Mouse (Mus musculus): ENCODE results near the gene Trappc6a. TPM values are rescaled to one million over a fixed set of nuclear protein-coding genes. Genes with fewer than 3 reads are reported as not detected.

Gene Trappc6a
- polyA plus RNA-seq, 1 experiment from 2014 or later: 113 TPM

DNA sequence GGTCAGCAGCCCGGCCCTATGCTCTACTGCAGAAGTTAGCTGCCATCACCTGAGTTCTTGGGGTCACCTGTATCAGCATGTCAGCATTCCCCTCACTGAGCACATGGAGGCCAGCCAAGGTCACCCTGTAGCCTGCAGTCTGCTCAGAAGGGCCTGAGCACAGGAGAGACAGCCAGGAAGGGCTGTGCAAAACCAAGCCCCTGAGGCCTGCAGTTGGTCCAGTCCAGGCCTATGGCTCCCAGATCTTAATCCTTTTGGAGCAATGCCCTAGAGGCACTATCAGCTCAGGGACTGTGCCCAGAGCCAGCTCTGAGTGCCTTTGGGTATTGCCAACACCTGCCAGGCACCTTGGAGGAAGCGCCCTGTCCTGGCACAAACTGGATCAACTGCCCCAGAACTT is 48.9 kb downstream of the Trappc6a start:
- H3K27me3 ChIP-seq (replicated peaks; ENCODE audit: control insufficient read depth, insufficient read depth, low read length): no peaks in the 10 kb centered on the region
- no peak overlapping the region for H3K4me3 ChIP-seq (ENCODE audit: low read depth, low read length)
- no peak overlapping the region for H3K27ac ChIP-seq (ENCODE audit: low read depth)
- DNase-seq (ENCODE audit: low spot score) (no peak), ATAC-seq (replicated peaks; ENCODE audit: low FRiP score, low TSS enrichment, low read depth) (no peak)
- WGBS: 98% methylated on average over 2 of the region's 2 CpGs
- H3K9ac ChIP-seq (ENCODE audit: low read length): no peak overlapping the region
- H3K36me3 ChIP-seq (ENCODE audit: control insufficient read depth, insufficient read depth, low read length): peaks cover 32% of the 10 kb centered on the region
- H3K9me3 ChIP-seq (ENCODE audit: control insufficient read depth, low read length): no peaks in the 10 kb centered on the region
- H3K4me1 ChIP-seq (replicated peaks; ENCODE audit: control insufficient read depth, insufficient read depth, low read length): peaks cover 29% of the 10 kb centered on the region
- H3K4me2 ChIP-seq (ENCODE audit: low read length): no peak overlapping the region

DNA sequence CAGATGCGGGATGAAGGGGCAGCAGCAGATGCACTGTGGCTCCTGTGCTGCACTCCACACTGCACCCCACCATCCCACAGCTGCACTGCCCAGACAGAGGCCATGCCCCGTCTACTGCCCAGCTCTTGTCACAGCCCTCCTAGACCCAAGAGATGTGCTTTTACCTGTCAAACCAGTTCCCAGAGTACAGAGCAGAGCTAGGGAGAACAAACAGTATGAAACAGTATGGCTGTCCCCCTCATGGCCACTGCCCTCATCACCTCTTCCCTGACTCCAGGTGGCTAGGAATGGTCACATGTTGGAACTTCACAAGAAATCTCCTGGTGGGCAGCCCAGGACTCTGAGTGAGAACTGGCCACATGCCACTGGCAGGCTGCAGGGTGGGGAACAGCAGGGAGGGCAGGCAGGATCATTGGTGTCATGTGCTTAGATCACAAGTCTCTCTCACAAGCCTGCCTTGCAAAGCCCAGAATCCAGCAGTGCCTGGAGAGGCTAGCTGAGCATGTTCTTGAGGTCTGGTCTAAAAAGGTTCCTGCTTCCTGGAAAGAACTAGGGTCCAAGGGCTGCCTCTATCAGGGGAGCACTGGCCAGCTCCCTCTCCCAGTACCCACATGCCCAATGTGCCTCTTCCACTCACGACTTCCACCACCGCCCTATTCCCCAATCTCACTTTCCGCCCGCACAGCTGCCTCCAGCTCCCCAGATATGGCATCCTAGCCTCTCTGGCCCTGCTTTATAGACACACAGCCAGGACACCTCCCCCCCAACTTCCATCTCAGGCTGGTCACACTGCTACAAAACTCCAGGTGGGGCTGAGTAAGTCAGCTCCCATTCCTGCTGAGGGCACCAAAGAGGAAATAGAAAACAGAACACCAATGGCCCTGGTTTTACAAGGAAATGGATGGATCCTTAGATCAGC is 50.0 kb downstream of the Trappc6a start:
- DNase-seq (ENCODE audit: low spot score) (no peak), ATAC-seq (replicated peaks; ENCODE audit: low FRiP score, low TSS enrichment, low read depth) (no peak)
- Histone ChIP-seq H3K27ac (ENCODE audit: low read depth) (no peak overlapping the region), H3K36me3 (ENCODE audit: control insufficient read depth, insufficient read depth, low read length) (peaks cover 22% of the 10 kb centered on the region), H3K27me3 (replicated peaks; ENCODE audit: control insufficient read depth, insufficient read depth, low read length) (no peaks in the 10 kb centered on the region), H3K9me3 (ENCODE audit: control insufficient read depth, low read length) (no peaks in the 10 kb centered on the region), H3K4me2 (ENCODE audit: low read length) (no peak overlapping the region), H3K4me3 (ENCODE audit: low read depth, low read length) (no peak overlapping the region), H3K4me1 (replicated peaks; ENCODE audit: control insufficient read depth, insufficient read depth, low read length) (peaks cover 27% of the 10 kb centered on the region), H3K9ac (ENCODE audit: low read length) (no peak overlapping the region)
- WGBS: 91% methylated on average over 6 of the region's 6 CpGs

DNA sequence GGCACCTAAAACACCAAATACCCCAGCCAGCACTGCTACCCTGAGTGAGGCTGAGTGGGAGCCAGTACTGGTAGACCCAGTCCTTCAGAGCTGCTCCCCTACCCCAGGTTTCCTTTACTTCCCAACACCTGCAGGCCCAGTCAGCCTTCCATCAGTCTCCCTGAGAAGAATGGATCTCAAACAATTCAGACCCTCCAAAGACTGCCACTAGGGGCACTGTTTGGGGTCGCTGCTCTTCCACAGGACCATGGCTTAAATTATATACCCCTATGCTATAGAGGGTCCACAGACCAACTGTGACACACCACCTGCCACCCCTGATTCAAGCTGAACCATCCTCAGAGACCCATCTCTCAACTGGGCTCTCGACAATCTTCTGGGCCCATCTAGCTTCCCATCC is 50.8 kb downstream of the Trappc6a start:
- Histone ChIP-seq H3K27me3 (replicated peaks; ENCODE audit: control insufficient read depth, insufficient read depth, low read length) (no peaks in the 10 kb centered on the region), H3K9ac (ENCODE audit: low read length) (no peak overlapping the region), H3K4me3 (ENCODE audit: low read depth, low read length) (no peak overlapping the region), H3K27ac (ENCODE audit: low read depth) (no peak overlapping the region), H3K9me3 (ENCODE audit: control insufficient read depth, low read length) (no peaks in the 10 kb centered on the region), H3K36me3 (ENCODE audit: control insufficient read depth, insufficient read depth, low read length) (peaks cover 18% of the 10 kb centered on the region), H3K4me1 (replicated peaks; ENCODE audit: control insufficient read depth, insufficient read depth, low read length) (peaks cover 30% of the 10 kb centered on the region), H3K4me2 (ENCODE audit: low read length) (no peak overlapping the region)
- ATAC-seq (replicated peaks; ENCODE audit: low FRiP score, low TSS enrichment, low read depth) (no peak), DNase-seq (ENCODE audit: low spot score) (no peak)
- 41% methylated on average over 2 of the region's 2 CpGs for WGBS

DNA sequence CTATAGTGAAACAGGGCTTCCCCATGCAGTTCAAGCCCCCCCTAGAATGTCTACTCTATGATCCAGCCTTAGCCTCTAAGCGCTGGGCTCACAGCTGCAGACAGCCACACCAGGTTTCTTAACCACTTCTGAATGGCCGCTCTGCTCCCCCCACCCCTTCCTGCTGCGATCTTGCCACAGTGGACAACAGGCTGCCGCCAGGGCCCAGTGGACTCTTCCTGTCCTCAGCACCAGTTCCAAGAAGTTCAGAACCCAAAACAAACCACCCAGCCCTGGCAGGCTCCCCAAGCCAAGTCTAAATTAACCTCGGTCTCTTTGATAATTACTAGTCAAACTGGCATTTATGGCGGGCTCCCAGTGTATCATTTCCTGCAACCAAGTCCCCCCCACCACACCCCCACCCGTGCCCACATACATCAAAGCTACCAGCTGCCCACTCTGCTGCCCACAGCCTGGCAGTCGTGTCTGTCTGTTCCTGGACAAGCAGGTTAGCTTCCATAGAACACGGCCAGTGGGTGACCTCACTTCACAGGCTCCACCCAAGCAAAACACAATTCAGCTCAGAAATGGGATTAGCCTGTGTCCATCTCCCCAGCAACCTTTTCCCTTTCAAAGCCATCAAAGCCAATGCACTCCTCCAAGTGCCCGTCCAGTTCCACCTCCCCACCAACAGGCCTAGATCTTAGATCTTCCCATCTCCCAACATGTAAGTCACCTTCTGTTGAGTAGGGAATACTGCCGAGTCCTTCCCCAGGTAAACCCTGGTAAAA is 52.5 kb downstream of the Trappc6a start:
- Histone ChIP-seq H3K9me3 (ENCODE audit: control insufficient read depth, low read length) (peaks cover 6% of the 10 kb centered on the region; the same call in 1 of the 2 replicates), H3K27ac (ENCODE audit: low read depth) (0 out of 2 replicates have a peak overlapping the region, but pooled peaks have one; percentile 40), H3K4me1 (replicated peaks; ENCODE audit: control insufficient read depth, insufficient read depth, low read length) (peaks cover 30% of the 10 kb centered on the region), H3K4me2 (ENCODE audit: low read length) (peak overlapping the region; percentile 98), H3K9ac (ENCODE audit: low read length) (peak overlapping the region; percentile 92), H3K4me3 (ENCODE audit: low read depth, low read length) (peak overlapping the region; percentile 85), H3K27me3 (replicated peaks; ENCODE audit: control insufficient read depth, insufficient read depth, low read length) (no peaks in the 10 kb centered on the region), H3K36me3 (ENCODE audit: control insufficient read depth, insufficient read depth, low read length) (peaks cover 23% of the 10 kb centered on the region)
- DNase-seq (ENCODE audit: low spot score): no peak
- no peak for ATAC-seq (replicated peaks; ENCODE audit: low FRiP score, low TSS enrichment, low read depth)
- WGBS: 23% methylated on average over 11 of the region's 11 CpGs

DNA sequence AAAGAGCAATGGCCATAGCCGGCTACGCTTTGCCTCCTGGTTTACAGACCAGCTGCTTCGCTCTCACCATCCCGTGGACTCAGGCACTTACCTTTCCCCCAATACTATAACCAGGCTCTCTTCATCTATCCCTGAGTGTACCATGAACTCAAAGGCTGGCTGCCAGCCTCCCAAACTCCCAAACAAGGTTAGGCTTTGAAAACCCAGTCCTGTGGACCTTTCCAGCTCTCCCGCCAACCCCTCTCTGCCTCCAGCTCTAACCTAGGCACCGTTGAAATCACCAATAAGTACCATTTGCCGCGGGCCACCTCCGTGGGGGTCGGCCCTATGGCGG is 53.2 kb downstream of the Trappc6a start:
- H3K4me2 ChIP-seq (ENCODE audit: low read length): peak overlapping the region; percentile 98
- H3K4me1 ChIP-seq (replicated peaks; ENCODE audit: control insufficient read depth, insufficient read depth, low read length): peaks cover 30% of the 10 kb centered on the region
- peak overlapping the region; percentile 92 for H3K9ac ChIP-seq (ENCODE audit: low read length)
- no peaks in the 10 kb centered on the region for H3K27me3 ChIP-seq (replicated peaks; ENCODE audit: control insufficient read depth, insufficient read depth, low read length)
- ATAC-seq (replicated peaks; ENCODE audit: low FRiP score, low TSS enrichment, low read depth) (no peak), DNase-seq (ENCODE audit: low spot score) (no peak)
- peaks cover 22% of the 10 kb centered on the region for H3K36me3 ChIP-seq (ENCODE audit: control insufficient read depth, insufficient read depth, low read length)
- peaks cover 6% of the 10 kb centered on the region; the same call in 1 of the 2 replicates for H3K9me3 ChIP-seq (ENCODE audit: control insufficient read depth, low read length)
- under 1% methylated on average over 11 of the region's 11 CpGs for WGBS
- peak overlapping the region; percentile 89 for H3K27ac ChIP-seq (ENCODE audit: low read depth)
- H3K4me3 ChIP-seq (ENCODE audit: low read depth, low read length): peak overlapping the region; percentile 85

DNA sequence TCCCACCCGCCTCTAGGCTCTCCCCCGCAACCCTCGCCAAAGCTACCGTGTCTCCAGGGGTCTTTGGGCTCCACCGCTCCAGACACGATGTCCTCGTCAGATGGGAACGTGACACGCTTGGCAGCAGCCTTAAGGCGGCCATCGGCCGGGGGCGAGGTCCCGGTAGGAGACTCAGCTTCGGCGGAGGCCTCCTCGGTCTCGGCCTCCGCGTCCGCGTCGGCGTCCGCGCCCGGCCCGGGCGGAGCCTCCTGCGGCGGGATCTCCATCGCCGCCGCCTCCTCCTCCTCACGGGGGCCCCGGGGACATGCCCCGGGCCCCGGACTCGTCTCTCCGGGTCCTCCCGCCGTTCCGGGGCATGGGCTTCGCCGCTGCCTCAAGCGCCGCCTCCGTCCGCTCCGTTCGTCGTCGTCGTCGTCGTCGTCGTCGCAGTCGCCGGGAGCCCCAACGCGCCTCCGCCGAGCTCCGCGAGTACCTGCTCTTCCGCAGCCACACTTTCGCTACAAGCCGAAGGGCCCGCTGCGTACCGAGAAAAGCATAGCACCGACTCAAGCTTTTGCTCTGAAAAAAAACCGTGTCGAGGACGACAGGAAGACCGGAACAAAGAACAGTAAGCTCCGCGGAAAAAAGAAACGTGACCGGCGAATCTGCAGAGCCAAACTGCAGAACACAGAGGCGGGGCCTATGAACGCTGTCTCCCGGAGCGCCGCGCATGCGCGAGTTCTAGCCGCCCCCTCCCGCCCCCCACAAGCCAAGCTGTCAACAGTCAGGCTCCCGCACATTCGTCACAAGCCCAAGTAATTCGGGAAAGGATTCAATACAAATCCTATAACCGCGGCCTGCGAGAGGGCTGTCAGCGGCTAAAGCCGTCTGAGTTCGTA is 53.8 kb downstream of the Trappc6a start:
- H3K9ac ChIP-seq (ENCODE audit: low read length): peak overlapping the region; percentile 92
- DNase-seq (ENCODE audit: low spot score): peak; percentile 98
- peaks cover 30% of the 10 kb centered on the region for H3K4me1 ChIP-seq (replicated peaks; ENCODE audit: control insufficient read depth, insufficient read depth, low read length)
- peak; percentile 84 for ATAC-seq (replicated peaks; ENCODE audit: low FRiP score, low TSS enrichment, low read depth)
- peaks cover 26% of the 10 kb centered on the region for H3K36me3 ChIP-seq (ENCODE audit: control insufficient read depth, insufficient read depth, low read length)
- peak overlapping the region; percentile 89 for H3K27ac ChIP-seq (ENCODE audit: low read depth)
- peak overlapping the region; percentile 85 for H3K4me3 ChIP-seq (ENCODE audit: low read depth, low read length)
- peak overlapping the region; percentile 98 for H3K4me2 ChIP-seq (ENCODE audit: low read length)
- under 1% methylated on average over 102 of the region's 102 CpGs for WGBS
- H3K9me3 ChIP-seq (ENCODE audit: control insufficient read depth, low read length): peaks cover 6% of the 10 kb centered on the region; the same call in 1 of the 2 replicates
- no peaks in the 10 kb centered on the region for H3K27me3 ChIP-seq (replicated peaks; ENCODE audit: control insufficient read depth, insufficient read depth, low read length)

DNA sequence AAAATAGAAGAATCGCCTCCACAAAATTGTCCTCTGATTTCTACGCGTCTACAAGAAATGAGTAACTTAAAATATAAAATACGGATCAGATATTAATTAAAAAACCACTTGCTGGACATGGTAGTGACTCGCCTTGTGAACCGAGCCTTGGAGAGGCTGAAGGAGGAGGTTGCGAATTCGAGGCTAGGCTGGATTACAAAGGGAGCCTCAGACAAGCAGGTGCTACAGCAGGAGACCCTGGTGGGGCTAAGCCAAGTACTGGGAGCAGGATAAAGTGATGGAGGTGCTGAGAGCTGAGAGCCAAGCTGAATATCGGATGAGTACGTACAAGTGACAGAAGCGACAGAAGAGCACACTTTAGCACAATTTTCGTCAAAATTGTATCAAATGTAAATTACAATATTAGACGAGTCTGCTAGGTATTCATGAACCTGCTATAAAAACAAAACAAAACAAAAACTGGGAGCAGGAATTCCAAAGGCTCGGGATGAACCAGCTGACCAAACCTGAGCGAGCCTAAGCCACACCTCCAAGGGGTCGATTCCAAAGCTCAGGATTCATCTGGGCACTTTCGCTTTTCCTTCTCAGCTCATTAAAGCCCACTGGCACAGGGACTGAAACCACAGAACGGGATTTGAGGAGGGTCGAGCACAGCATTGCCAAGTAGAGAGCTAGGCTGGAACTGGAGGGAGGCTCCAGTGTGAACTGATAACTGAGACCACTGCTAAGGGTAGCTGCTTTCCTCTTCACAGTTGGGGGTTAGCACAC is 54.6 kb downstream of the Trappc6a start, which contains the start of gene Ppp1r37:
Gene Ppp1r37, minus strand, starts transcription at position 434 of the 768 bp plus-strand sequence.
- peak within 1 kb of the TSS; percentile 85 for H3K4me3 ChIP-seq (ENCODE audit: low read depth, low read length)
- H3K27ac ChIP-seq (ENCODE audit: low read depth): peak within 1 kb of the TSS; percentile 89
- peak within 1 kb of the TSS; percentile 98 for H3K4me2 ChIP-seq (ENCODE audit: low read length)
- ATAC-seq (replicated peaks; ENCODE audit: low FRiP score, low TSS enrichment, low read depth) (0 out of 2 replicates have a peak, but pooled peaks have one; percentile 21), DNase-seq (ENCODE audit: low spot score) (no peak)
- peaks cover 6% of the 10 kb centered on the region; the same call in 1 of the 2 replicates for H3K9me3 ChIP-seq (ENCODE audit: control insufficient read depth, low read length)
- peaks cover 31% of the 10 kb centered on the region for H3K36me3 ChIP-seq (ENCODE audit: control insufficient read depth, insufficient read depth, low read length)
- peak within 1 kb of the TSS; percentile 92 for H3K9ac ChIP-seq (ENCODE audit: low read length)
- peaks cover 30% of the 10 kb centered on the region for H3K4me1 ChIP-seq (replicated peaks; ENCODE audit: control insufficient read depth, insufficient read depth, low read length)
- WGBS: 2% methylated on average over 19 of the region's 19 CpGs
- no peaks in the 10 kb centered on the region for H3K27me3 ChIP-seq (replicated peaks; ENCODE audit: control insufficient read depth, insufficient read depth, low read length)

Data from intestine, embryonic 14.5 days (tissue).